Mouse (Mus musculus) forebrain, embryonic 11.5 days (tissue): ENCODE results near the gene Mast3. TPM values are rescaled to one million over a fixed set of nuclear protein-coding genes. Genes with fewer than 3 reads are reported as not detected.
A peak's percentile ranks its signal among the peaks of the same experiment; 100 is the strongest.

Experiments
- ATAC-seq: fragments of 200-750 bp; cut with Nextera tagmentation; replicated peaks from 2 replicates; pipeline ENCODE4 v1.8.0; 2017; ENCODE audit warnings: moderate TSS enrichment; ENCODE audit not compliant: low FRiP score
- DNase-seq: peaks from one replicate; pipeline ENCODE4 v3.0.0-alpha.2; 2017; ENCODE audit warnings: low spot score
- H3K27ac ChIP-seq: fragments of 300-500 bp; sonication (generic); 2 replicates; pipeline ENCODE4 v1.5.1; 2014; ENCODE audit warnings: low read depth, low read length
- H3K27me3 ChIP-seq: fragments of 300-500 bp; sonication (generic); 2 replicates; pipeline ENCODE4 v1.6.1; 2014; ENCODE audit warnings: mild to moderate bottlenecking, low read length, mixed read lengths; ENCODE audit not compliant: control insufficient read depth, insufficient read depth
- H3K36me3 ChIP-seq: fragments of 300-500 bp; sonication (generic); 2 replicates; pipeline ENCODE4 v1.6.1; 2014; ENCODE audit warnings: mild to moderate bottlenecking, low read length, moderate library complexity, mixed read lengths; ENCODE audit not compliant: control insufficient read depth, insufficient read depth
- H3K4me1 ChIP-seq: fragments of 300-500 bp; sonication (generic); replicated peaks from 2 replicates; pipeline ENCODE4 v1.6.1; 2014; ENCODE audit warnings: low read length, mixed read lengths; ENCODE audit not compliant: control insufficient read depth, insufficient read depth
- H3K4me2 ChIP-seq: fragments of 300-500 bp; sonication (generic); 2 replicates; pipeline ENCODE4 v1.6.1; 2014; ENCODE audit warnings: low read depth, mild to moderate bottlenecking, low read length, moderate library complexity, mixed read lengths; ENCODE audit not compliant: severe bottlenecking
- H3K4me3 ChIP-seq: fragments of 300-500 bp; sonication (generic); 2 replicates; pipeline ENCODE4 v1.5.1; 2014; ENCODE audit warnings: low read depth, low read length
- H3K9ac ChIP-seq: fragments of 300-500 bp; sonication (generic); 2 replicates; pipeline ENCODE4 v1.6.1; 2014; ENCODE audit warnings: low read length
- H3K9me3 ChIP-seq: fragments of 300-500 bp; sonication (generic); 2 replicates; pipeline ENCODE4 v1.6.1; 2016; ENCODE audit warnings: low read length, mixed read lengths; ENCODE audit not compliant: control insufficient read depth
- WGBS: fragments of 180-500 bp; shearing (Covaris S2); extraction: QIAGEN DNeasy Blood & Tissue Kit; methylation state at CpG from one replicate; pipeline ENCODE4 v1.1.7; 2014; 5-methylcytosine and 5-hydroxymethylcytosine counted together
- polyA plus RNA-seq: library from polyadenylated mRNA; unstranded; fragments of >200 nt; fragmentation: Nextera tagmentation; extraction: Ambion mirVana; gene quantifications from 2 replicates; pipeline ENCODE4 v1.2.1, GENCODE M21; 2014

The Mast3 gene
- polyA plus RNA-seq, 1 experiment from 2014 or later: 15.9 TPM

DNA sequence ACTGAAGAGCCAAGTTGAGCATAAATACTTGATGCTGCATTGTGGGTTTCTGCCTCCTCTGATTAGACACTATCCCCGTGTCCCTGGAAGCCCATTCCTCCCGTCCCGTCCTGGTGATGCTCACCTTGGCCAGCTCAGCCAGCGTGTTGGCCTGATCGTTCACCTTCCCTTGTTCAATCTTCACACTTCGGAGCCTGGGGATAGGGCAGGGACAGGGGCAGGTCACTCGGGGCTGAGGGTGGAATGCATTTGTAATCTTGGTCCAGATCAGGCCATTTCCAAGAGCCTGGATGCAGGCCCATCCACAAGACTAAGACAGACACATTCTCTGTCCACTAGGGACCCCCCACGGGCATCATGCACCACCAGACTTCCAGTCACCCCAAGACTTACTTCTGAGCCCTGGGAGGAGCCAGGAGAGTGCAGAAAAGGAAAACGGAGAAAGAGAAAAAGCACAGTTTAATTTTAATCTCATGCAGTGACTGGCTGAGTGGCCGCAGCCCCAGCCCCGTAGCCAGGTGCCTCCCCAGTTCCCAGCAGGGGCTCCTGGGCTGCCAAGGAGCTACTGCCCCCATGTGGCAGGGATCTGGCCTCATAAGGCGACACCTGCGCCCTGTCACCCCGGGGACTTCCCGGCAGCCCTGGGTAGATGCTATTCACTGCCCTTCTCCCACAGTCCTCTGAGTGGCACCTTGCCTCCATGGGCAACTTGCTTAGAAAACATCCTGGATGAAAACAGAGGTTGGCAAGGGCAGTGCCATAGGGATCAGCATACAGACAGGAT, 41.7 kb upstream of the Mast3 start:
- no peak overlapping the region for H3K4me2 ChIP-seq
- ATAC-seq (no peak), DNase-seq (peak; percentile 49)
- no peak overlapping the region for H3K27ac ChIP-seq
- no peaks in the 10 kb centered on the region for H3K4me1 ChIP-seq
- no peak overlapping the region for H3K9ac ChIP-seq
- H3K9me3 ChIP-seq: no peaks in the 10 kb centered on the region
- H3K4me3 ChIP-seq: no peak overlapping the region
- H3K27me3 ChIP-seq: no peaks in the 10 kb centered on the region
- 47% methylated on average over 15 of the region's 15 CpGs for WGBS
- no peaks in the 10 kb centered on the region for H3K36me3 ChIP-seq

DNA sequence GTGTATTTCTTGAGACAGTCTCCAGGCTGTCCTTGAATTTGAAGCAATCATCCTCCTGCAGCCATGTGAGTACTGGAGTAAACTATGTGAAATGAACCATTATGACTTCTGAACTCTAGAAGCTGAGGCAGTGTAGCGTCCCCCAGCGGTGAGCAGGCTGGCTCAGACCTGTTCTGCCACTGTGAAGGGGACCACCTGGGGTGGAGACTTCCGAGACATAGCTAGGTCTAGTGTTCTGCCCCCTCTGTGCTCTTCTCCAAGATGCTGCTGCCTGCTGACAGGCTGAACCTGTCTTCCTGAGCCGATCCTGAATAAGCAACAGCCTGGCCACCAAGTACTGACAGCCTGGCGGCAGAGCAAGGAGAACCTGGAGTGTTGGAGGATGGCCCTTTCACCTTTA, 40.3 kb upstream of the Mast3 start:
- H3K4me2 ChIP-seq: no peak overlapping the region
- H3K9ac ChIP-seq: no peak overlapping the region
- H3K4me1 ChIP-seq: 0 out of 2 replicates have a peak, but pooled peaks cover 2% of the 10 kb centered on the region
- no peak overlapping the region for H3K27ac ChIP-seq
- 44% methylated on average over 5 of the region's 5 CpGs for WGBS
- H3K27me3 ChIP-seq: no peaks in the 10 kb centered on the region
- no peak overlapping the region for H3K4me3 ChIP-seq
- H3K36me3 ChIP-seq: no peaks in the 10 kb centered on the region
- H3K9me3 ChIP-seq: no peaks in the 10 kb centered on the region
- ATAC-seq (no peak), DNase-seq (no peak)

DNA sequence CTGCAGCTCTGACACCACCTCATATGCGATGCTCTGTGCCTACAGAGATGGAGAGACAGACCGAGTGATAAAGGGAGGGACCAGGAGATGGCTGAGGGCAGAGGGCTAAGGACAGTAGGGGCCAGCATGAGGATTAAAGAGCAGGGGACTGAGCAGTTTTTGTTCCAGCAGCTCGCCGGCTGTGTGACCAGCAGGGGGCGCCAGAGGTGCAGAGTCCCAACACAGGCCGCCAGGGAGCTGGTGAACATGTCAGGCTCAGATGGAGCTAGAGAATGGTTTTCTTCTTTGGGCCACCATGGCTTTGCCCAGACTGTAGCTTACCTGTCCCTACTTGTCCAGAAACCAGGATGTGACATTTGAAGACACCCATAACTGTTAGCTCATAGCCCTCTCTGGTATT, 39.7 kb upstream of the Mast3 start:
- Histone ChIP-seq H3K4me2 (no peak overlapping the region), H3K27ac (no peak overlapping the region), H3K36me3 (no peaks in the 10 kb centered on the region), H3K9me3 (no peaks in the 10 kb centered on the region), H3K27me3 (no peaks in the 10 kb centered on the region), H3K9ac (no peak overlapping the region), H3K4me3 (no peak overlapping the region), H3K4me1 (0 out of 2 replicates have a peak, but pooled peaks cover 2% of the 10 kb centered on the region)
- ATAC-seq (peak; percentile 11; the same call in 1 of the 2 replicates), DNase-seq (peak; percentile 96)
- WGBS: 2% methylated on average over 6 of the region's 6 CpGs

DNA sequence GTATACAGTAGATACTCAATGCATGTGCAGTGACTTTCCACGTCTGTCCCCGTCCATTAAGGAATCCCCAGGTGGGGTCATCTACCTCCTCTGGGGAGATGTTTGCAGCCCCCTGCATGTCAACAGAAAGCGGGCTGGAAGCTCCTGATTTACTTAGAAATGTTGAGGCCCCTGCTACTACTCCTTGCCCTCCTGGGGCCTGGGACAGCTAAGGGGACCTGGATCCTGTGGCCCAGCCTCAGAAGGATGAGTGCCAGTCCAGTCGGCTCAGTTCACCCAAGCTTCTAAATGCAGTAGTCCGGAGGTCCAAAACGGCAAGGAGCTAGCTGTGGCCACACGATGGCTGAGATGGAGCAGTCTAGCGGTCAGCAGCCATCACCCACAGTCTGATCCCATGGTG, 39.1 kb upstream of the Mast3 start:
- H3K4me2 ChIP-seq: no peak overlapping the region
- no peak for ATAC-seq
- H3K4me1 ChIP-seq: 0 out of 2 replicates have a peak, but pooled peaks cover 2% of the 10 kb centered on the region
- no peak overlapping the region for H3K9ac ChIP-seq
- H3K27me3 ChIP-seq: no peaks in the 10 kb centered on the region
- peak overlapping the region; percentile 18; the same call in 1 of the 2 replicates for H3K27ac ChIP-seq
- no peaks in the 10 kb centered on the region for H3K9me3 ChIP-seq
- H3K36me3 ChIP-seq: no peaks in the 10 kb centered on the region
- 90% methylated on average over 8 of the region's 8 CpGs for WGBS
- no peak overlapping the region for H3K4me3 ChIP-seq
- DNase-seq: peak; percentile 46

DNA sequence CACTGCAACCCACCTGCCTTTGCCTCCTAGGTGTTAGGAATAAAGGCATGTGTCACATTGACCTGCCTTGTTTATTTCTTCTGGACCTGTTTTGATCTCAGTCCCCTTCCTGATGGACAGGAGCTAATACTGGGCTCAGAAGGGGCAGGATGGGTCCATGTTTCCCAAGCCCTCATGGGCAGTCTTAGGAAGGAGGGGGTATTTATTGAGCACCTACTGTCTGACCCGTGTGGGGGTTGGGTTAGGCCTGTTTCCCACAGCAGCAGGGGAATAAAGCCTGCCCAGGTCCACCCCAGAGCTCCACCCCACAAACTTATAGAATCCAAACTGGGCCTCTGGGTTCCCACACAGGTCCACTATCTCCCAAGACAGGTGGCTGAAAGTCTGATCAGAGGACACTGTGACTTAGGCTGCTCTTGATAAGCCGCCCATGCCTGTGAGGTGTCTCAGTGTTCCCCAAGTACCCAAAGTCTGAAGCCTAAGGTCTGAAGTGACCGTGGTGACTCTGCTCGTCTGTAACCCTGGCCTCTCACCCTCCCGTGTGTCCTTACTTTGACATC, 38.4 kb upstream of the Mast3 start:
- DNase-seq: no peak
- 83% methylated on average over 5 of the region's 5 CpGs for WGBS
- Histone ChIP-seq H3K4me2 (no peak overlapping the region), H3K4me3 (no peak overlapping the region), H3K9ac (no peak overlapping the region; the same call in 1 of the 2 replicates), H3K27ac (peak overlapping the region; percentile 7; the same call in 1 of the 2 replicates), H3K9me3 (no peaks in the 10 kb centered on the region), H3K4me1 (peaks cover 5% of the 10 kb centered on the region; the same call in 1 of the 2 replicates), H3K36me3 (no peaks in the 10 kb centered on the region), H3K27me3 (no peaks in the 10 kb centered on the region)
- no peak for ATAC-seq

DNA sequence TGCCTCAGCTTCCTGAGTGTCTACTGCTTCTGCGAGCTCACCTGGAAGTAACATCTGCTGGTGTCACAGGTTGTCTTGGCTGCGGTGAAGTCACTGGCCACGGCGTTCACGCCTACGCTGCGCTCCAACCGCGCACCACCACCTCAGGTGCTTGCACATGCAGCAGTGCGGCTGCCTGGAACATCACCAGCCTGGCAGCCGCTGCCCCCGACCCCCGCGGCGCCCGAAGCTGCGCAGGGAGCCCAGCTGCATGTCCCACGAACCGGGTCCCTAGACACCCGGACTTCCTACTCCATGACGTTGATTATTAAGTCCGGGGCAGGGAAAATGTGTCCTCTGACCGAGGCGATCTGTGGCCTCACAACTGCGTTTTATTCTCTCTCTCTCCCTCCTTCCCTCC, 37.6 kb upstream of the Mast3 start:
- 73% methylated on average over 25 of the region's 25 CpGs for WGBS
- no peak overlapping the region for H3K4me3 ChIP-seq
- no peaks in the 10 kb centered on the region for H3K9me3 ChIP-seq
- no peak for ATAC-seq
- H3K27me3 ChIP-seq: no peaks in the 10 kb centered on the region
- H3K4me1 ChIP-seq: peaks cover 5% of the 10 kb centered on the region; the same call in 1 of the 2 replicates
- H3K4me2 ChIP-seq: no peak overlapping the region
- H3K27ac ChIP-seq: no peak overlapping the region
- H3K9ac ChIP-seq: no peak overlapping the region
- no peak for DNase-seq
- no peaks in the 10 kb centered on the region for H3K36me3 ChIP-seq

DNA sequence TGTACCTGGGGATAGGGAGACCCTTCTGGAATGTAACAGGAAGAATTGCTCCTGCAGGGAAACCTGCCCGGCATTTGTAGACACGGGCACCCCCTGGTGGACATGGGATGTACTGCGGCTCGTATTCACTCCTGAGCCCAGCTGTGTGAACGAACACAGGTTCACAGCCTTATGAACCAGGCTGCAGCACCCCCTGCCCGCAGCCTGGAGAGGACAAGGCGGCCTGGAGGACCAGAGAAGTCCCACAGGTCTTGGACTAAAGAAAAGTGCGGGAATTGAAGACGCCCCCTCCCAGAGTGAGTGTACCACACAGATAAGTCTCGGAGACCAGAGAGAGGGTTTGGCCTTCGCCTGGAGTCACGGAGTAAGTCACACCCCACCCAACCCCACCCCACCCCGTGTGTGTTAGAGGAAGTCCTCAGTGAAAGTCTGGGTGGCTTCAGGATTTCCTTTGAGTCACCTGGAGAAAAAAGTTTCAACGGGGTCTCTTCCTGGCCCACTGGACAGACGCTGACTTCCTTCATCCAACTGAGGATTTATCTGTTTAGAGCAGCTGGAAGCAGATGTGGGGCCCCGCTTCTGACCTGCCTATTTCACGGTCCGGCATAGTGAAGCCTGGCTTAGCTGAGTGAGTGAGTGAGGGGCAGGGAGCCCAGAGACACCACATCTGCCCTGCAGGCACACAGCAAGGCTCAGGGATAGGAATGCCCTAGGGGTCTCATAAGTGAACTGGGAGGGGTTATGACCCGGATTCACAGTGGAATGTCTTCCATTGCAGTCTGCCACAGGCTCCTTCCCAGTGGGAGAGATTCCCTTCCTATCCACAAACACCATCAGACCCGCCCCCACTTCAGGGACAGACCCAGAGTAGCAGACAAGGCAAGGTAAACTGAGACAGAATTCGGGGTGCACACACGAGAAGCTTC, 36.6 kb upstream of the Mast3 start:
- ATAC-seq (no peak), DNase-seq (peak; percentile 96)
- H3K4me2 ChIP-seq: no peak overlapping the region
- no peaks in the 10 kb centered on the region for H3K36me3 ChIP-seq
- H3K27ac ChIP-seq: no peak overlapping the region
- H3K4me1 ChIP-seq: peaks cover 5% of the 10 kb centered on the region; the same call in 1 of the 2 replicates
- H3K9ac ChIP-seq: no peak overlapping the region
- no peaks in the 10 kb centered on the region for H3K27me3 ChIP-seq
- WGBS: 44% methylated on average over 22 of the region's 22 CpGs
- no peak overlapping the region for H3K4me3 ChIP-seq
- no peaks in the 10 kb centered on the region for H3K9me3 ChIP-seq

DNA sequence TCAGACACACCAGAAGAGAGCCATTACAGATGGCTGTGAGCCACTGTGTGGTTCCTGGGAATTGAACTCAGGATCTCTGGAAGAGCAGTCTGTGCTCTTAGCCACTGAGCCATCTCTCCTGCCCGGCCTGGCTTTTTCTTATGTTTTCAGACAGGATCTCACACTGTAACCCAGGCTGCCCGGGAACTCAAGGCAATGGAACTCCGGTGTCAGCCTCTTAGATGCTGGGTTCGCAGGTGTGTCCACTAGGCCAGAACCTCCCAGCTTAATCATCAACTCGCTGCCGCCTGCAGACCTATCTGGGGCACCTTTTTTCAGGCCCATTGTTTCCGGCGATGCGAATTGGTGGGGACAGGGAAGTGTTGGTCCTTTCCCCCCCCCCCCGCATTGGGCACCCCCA, 35.7 kb upstream of the Mast3 start:
- WGBS: 60% methylated on average over 10 of the region's 10 CpGs
- Histone ChIP-seq H3K36me3 (no peaks in the 10 kb centered on the region), H3K4me1 (peaks cover 5% of the 10 kb centered on the region; the same call in 1 of the 2 replicates), H3K27me3 (no peaks in the 10 kb centered on the region), H3K4me2 (no peak overlapping the region), H3K4me3 (no peak overlapping the region), H3K9ac (no peak overlapping the region), H3K27ac (no peak overlapping the region), H3K9me3 (no peaks in the 10 kb centered on the region)
- DNase-seq: no peak
- no peak for ATAC-seq
